Mouse (Mus musculus) T-cell, adult 66 days (primary cell): Measurements from ENCODE around the gene Lca5l. TPM values are rescaled to one million over a fixed set of nuclear protein-coding genes. Genes with fewer than 3 reads are reported as not detected.

Source experiments
- total RNA-seq, 2 experiments: library from RNA; stranded (reverse); gene quantifications; 3 replicates in 1 of 2; 4 replicates in 1 of 2; pipeline ENCODE4 v1.2.4; 2023

Lca5l gene
- not detected for total RNA-seq

GRCm38 (mm10) chr16:96191531-96192506 lies at the start of gene Lca5l:
Gene Lca5l (minus strand): TSS chr16:96192271.

GRCm38 (mm10) chr16:96235366-96235970 lies 43.4 kb upstream of the Lca5l start, which contains the start of gene B3galt5:
Gene B3galt5 (plus strand): TSS chr16:96235801.

GRCm38 (mm10) chr16:96199913-96200701 lies 8.0 kb upstream of the Lca5l start, which contains the start of gene Sh3bgr:
Gene Sh3bgr (plus strand): TSS chr16:96200450.

GRCm38 (mm10) chr16:96145110-96145800 lies 46.8 kb downstream of the Lca5l start, which contains the start of gene Wrb:
Gene Wrb (plus strand): TSS chr16:96145407.

GRCm38 (mm10) chr16:96127657-96128344 lies 64.3 kb downstream of the Lca5l start, which contains the start of gene Hmgn1:
Gene Hmgn1 (minus strand): TSS chr16:96127729.

Other genes starting within 250 kb of the Lca5l start
- 10 to 100 TPM; 17.7 to 27.4 TPM for gene Psmg1, start 201.3 kb downstream of the Lca5l start, total RNA-seq
- 100 to 1,000 TPM; 150 to 170 TPM for gene Brwd1, start 109.7 kb downstream of the Lca5l start, total RNA-seq
- gene Hmgn1, start 64.5 kb downstream of the Lca5l start, total RNA-seq = 100 to 1,000 TPM; 139 to 151 TPM
- 10 to 100 TPM in 1 of 2 experiments, 1 to 10 TPM in 1; 9.1 to 11.2 TPM for gene Wrb, start 46.9 kb downstream of the Lca5l start, total RNA-seq
- gene Sh3bgr, start 8.2 kb upstream of the Lca5l start, total RNA-seq = not detected
- 1 to 10 TPM; 1.8 to 3.4 TPM for gene B3galt5, start 43.5 kb upstream of the Lca5l start, total RNA-seq